Comparison of ENCODE assay signal across 11 mouse cellular contexts in genomic region chr16:94040485-94040884, GRCm38 (mm10). TPM values are rescaled to one million over a fixed set of nuclear protein-coding genes. Genes with fewer than 3 reads are reported as not detected.
DNase-seq lines count a peak whose midpoint lies in the region; ATAC-seq and TF ChIP-seq lines count a peak whose summit lies in the region.
"Had no signal": no experiment of that assay in that cellular context is flagged by ENCODE, and none has a peak within 500 bp of the region (broad histone marks: within the 10 kb centered on the region; RNA-seq: fewer than 3 reads in every experiment).

No protein-coding gene starts in this region.

- H3K27ac ChIP-seq in heart, embryonic 15.5 days = no peak overlapping the region
- no peak overlapping the region for H3K27ac ChIP-seq in heart, adult 2 months
- no peak overlapping the region for H3K27ac ChIP-seq in forebrain, embryonic 11.5 days (ENCODE audit: low read depth, low read length)
- H3K27ac ChIP-seq in midbrain, embryonic 11.5 days (ENCODE audit: low read depth, low read length) = no peak overlapping the region
- H3K27ac ChIP-seq in gastrocnemius, adult 2 months = no peak overlapping the region

- TF ChIP-seq POLR2A in heart, adult 2 months (IDR thresholded peaks at IDR 0.05; ENCODE audit: insufficient read depth, low read depth, low read length) = no peak

- no peak for ATAC-seq in heart, embryonic 15.5 days (replicated peaks; ENCODE audit: insufficient number of reproducible peaks, insufficient read depth, low FRiP score, low read depth)
- no peak for ATAC-seq in forebrain, embryonic 11.5 days (replicated peaks; ENCODE audit: low FRiP score)
- peak; percentile 54; the same call in 1 of the 2 replicates for ATAC-seq in midbrain, embryonic 11.5 days (ENCODE audit: low FRiP score)

- no peak for DNase-seq in heart, adult 2 months
- peak; percentile 56 for DNase-seq in A20 (ENCODE audit: low read depth, low spot score)
- no peak for DNase-seq in forebrain, embryonic 11.5 days (ENCODE audit: low spot score)
- peak; percentile 93 for DNase-seq in midbrain, embryonic 11.5 days (ENCODE audit: low spot score, missing footprints)
- no peak for DNase-seq in right cerebral cortex, postnatal 10 days (ENCODE audit: low spot score in 2 of 2)
- no peak for DNase-seq in gastrocnemius, adult 2 months
- no peak for DNase-seq in adrenal gland, adult 8-10 months

- H3K4me2 ChIP-seq in heart, embryonic 15.5 days = peak overlapping the region; percentile 30
- peak overlapping the region; percentile 24 for H3K4me2 ChIP-seq in forebrain, embryonic 11.5 days (ENCODE audit: low read depth, low read length, severe bottlenecking)
- peak overlapping the region; percentile 36 for H3K4me2 ChIP-seq in midbrain, embryonic 11.5 days

- no peak for TF ChIP-seq CTCF in heart, adult 2 months (IDR thresholded peaks at IDR 0.05)
- no peak for TF ChIP-seq CTCF in gastrocnemius, adult 2 months (IDR thresholded peaks at IDR 0.05)

- intact Hi-C loops in heart, adult 2 months (cut with DNase I) = no loop called here
- intact Hi-C loops in gastrocnemius, adult 2 months (cut with DNase I) = no loop called here

- whole genome bisulfite sequencing in heart, embryonic 15.5 days = 30% methylated on average over 16 of the region's 16 CpGs
- WGBS in heart, adult 2 months = 36% methylated on average over 16 of the region's 16 CpGs
- 12% methylated on average over 16 of the region's 16 CpGs for WGBS in forebrain, embryonic 11.5 days
- 10% methylated on average over 16 of the region's 16 CpGs for WGBS in midbrain, embryonic 11.5 days

- TF ChIP-seq EP300 in heart, adult 2 months (IDR thresholded peaks at IDR 0.05; ENCODE audit: insufficient read depth, low read depth, low read length) = no peak

- H3K4me3 ChIP-seq in heart, embryonic 15.5 days = no peak overlapping the region
- H3K4me3 ChIP-seq in heart, adult 2 months = no peak overlapping the region
- no peak overlapping the region for H3K4me3 ChIP-seq in forebrain, embryonic 11.5 days (ENCODE audit: low read depth, low read length)
- peak overlapping the region; percentile 5; the same call in 1 of the 2 replicates for H3K4me3 ChIP-seq in midbrain, embryonic 11.5 days (ENCODE audit: low read depth, low read length)
- H3K4me3 ChIP-seq in gastrocnemius, adult 2 months = no peak overlapping the region

- H3K36me3 ChIP-seq in heart, embryonic 15.5 days = no peaks in the 10 kb centered on the region
- no peaks in the 10 kb centered on the region for H3K36me3 ChIP-seq in heart, adult 2 months (ENCODE audit: control insufficient read depth, insufficient read depth, low read length)
- no peaks in the 10 kb centered on the region for H3K36me3 ChIP-seq in forebrain, embryonic 11.5 days (ENCODE audit: control insufficient read depth, insufficient read depth, low read length)
- H3K36me3 ChIP-seq in midbrain, embryonic 11.5 days (ENCODE audit: control insufficient read depth, insufficient read depth, low read length) = no peaks in the 10 kb centered on the region

- H3K9me3 ChIP-seq in heart, embryonic 15.5 days (replicated peaks) = no peaks in the 10 kb centered on the region
- H3K9me3 ChIP-seq in forebrain, embryonic 11.5 days (ENCODE audit: control insufficient read depth, low read length) = no peaks in the 10 kb centered on the region
- no peaks in the 10 kb centered on the region for H3K9me3 ChIP-seq in midbrain, embryonic 11.5 days (ENCODE audit: control insufficient read depth, low read length)

- peaks cover 9% of the 10 kb centered on the region; the same call in 1 of the 2 replicates for H3K4me1 ChIP-seq in heart, embryonic 15.5 days (replicated peaks)
- H3K4me1 ChIP-seq in heart, adult 2 months (ENCODE audit: control insufficient read depth, insufficient read depth, low read length) = no peaks in the 10 kb centered on the region
- peaks cover 5% of the 10 kb centered on the region for H3K4me1 ChIP-seq in forebrain, embryonic 11.5 days (replicated peaks; ENCODE audit: control insufficient read depth, insufficient read depth, low read length)
- peaks cover 16% of the 10 kb centered on the region for H3K4me1 ChIP-seq in midbrain, embryonic 11.5 days (ENCODE audit: control insufficient read depth, insufficient read depth, low read length)

- H3K79me2 ChIP-seq in heart, adult 2 months (replicated peaks; ENCODE audit: control insufficient read depth, insufficient read depth, low read length) = no peaks in the 10 kb centered on the region

- peaks cover 31% of the 10 kb centered on the region for H3K27me3 ChIP-seq in heart, embryonic 15.5 days
- H3K27me3 ChIP-seq in heart, adult 2 months (ENCODE audit: control insufficient read depth, insufficient read depth, low read length) = peaks cover 4% of the 10 kb centered on the region; the same call in 1 of the 2 replicates
- H3K27me3 ChIP-seq in forebrain, embryonic 11.5 days (ENCODE audit: control insufficient read depth, insufficient read depth, low read length) = peaks cover 3% of the 10 kb centered on the region; the same call in 1 of the 2 replicates
- H3K27me3 ChIP-seq in midbrain, embryonic 11.5 days (ENCODE audit: control insufficient read depth, insufficient read depth, low read length) = peaks cover 5% of the 10 kb centered on the region

- H3K9ac ChIP-seq in heart, embryonic 15.5 days = no peak overlapping the region
- no peak overlapping the region for H3K9ac ChIP-seq in heart, adult 2 months (ENCODE audit: low read depth, low read length)
- no peak overlapping the region for H3K9ac ChIP-seq in forebrain, embryonic 11.5 days (ENCODE audit: low read length)
- H3K9ac ChIP-seq in midbrain, embryonic 11.5 days (ENCODE audit: low read length) = peak overlapping the region; percentile 54

RNA-seq across cellular contexts. Expression of gene Cldn14, which starts 31.8 kb away (rescaled TPM):
- not detected in 2 replicates for polyA plus RNA-seq in heart, embryonic 15.5 days (2015; fragmentation: Nextera tagmentation; extraction: Ambion mirVana)
- total RNA-seq in heart, adult 2 months (2021) = not detected
- not detected in 2 replicates for polyA plus RNA-seq in heart, adult 2 months (2012; rRNA removed)
- not detected in 2 replicates for polyA plus RNA-seq in forebrain, embryonic 11.5 days (2014; fragmentation: Nextera tagmentation; extraction: Ambion mirVana)
- not detected in 2 replicates for polyA plus RNA-seq in midbrain, embryonic 11.5 days (2014; fragmentation: Nextera tagmentation; extraction: Ambion mirVana)
- total RNA-seq in gastrocnemius, adult 2 months (2021) = not detected
- not detected for total RNA-seq in adrenal gland, adult 8-10 months (2022)
- total RNA-seq: gastrocnemius, adult 18-20 months had no signal
- polyA plus RNA-seq: limb, embryonic 14.5 days had no signal

RNA-seq across cellular contexts. Expression of gene Sim2, which starts 44.2 kb away (rescaled TPM):
- polyA plus RNA-seq in heart, embryonic 15.5 days (2015; fragmentation: Nextera tagmentation; extraction: Ambion mirVana) = 0.05 and 0.67 TPM in 2 replicates
- not detected for total RNA-seq in heart, adult 2 months (2021)
- 0.12 TPM in 1 of 2 replicates, not detected in the other for polyA plus RNA-seq in heart, adult 2 months (2012; rRNA removed)
- polyA plus RNA-seq in forebrain, embryonic 11.5 days (2014; fragmentation: Nextera tagmentation; extraction: Ambion mirVana) = 1.2 and 1.3 TPM in 2 replicates
- 1.8 and 2.3 TPM in 2 replicates for polyA plus RNA-seq in midbrain, embryonic 11.5 days (2014; fragmentation: Nextera tagmentation; extraction: Ambion mirVana)
- 10 to 100 TPM; 15.0 to 17.9 TPM for total RNA-seq in gastrocnemius, adult 2 months (2021)
- total RNA-seq in adrenal gland, adult 8-10 months (2022) = not detected
- polyA plus RNA-seq: large intestine, adult 2 months had no signal

Comparison
In these comparisons a context has a peak if more than half of its experiments do, and no peak if none do; other contexts are left out.
1. DNase-seq: peak in A20 (single experiment) and midbrain, embryonic 11.5 days (single experiment); none in heart, adult 2 months (0 of 2), forebrain, embryonic 11.5 days (single experiment), right cerebral cortex, postnatal 10 days (0 of 2), gastrocnemius, adult 2 months (single experiment) and adrenal gland, adult 8-10 months (single experiment).
2. Peak in every context shown above with its lines, with median percentiles within 50 percentile points of each other: H3K4me2 ChIP-seq.